Comparison of ENCODE assay signal across 9 mouse cellular contexts in genomic region chr1:182237386-182237785, GRCm38 (mm10). TPM values are rescaled to one million over a fixed set of nuclear protein-coding genes. Genes with fewer than 3 reads are reported as not detected.
DNase-seq lines count a peak whose midpoint lies in the region; ATAC-seq and TF ChIP-seq lines count a peak whose summit lies in the region.
"Had no signal": no experiment of that assay in that cellular context is flagged by ENCODE, and none has a peak within 500 bp of the region (broad histone marks: within the 10 kb centered on the region; RNA-seq: fewer than 3 reads in every experiment).

No protein-coding gene starts in this region.

- H3K27me3 ChIP-seq in lung, embryonic 14.5 days (ENCODE audit: insufficient read depth, low read length), result no peaks in the 10 kb centered on the region
- H3K27me3 ChIP-seq: neural tube, embryonic 13.5 days had no signal

- no peaks in the 10 kb centered on the region for H3K4me1 ChIP-seq in lung, embryonic 14.5 days (ENCODE audit: insufficient read depth)
- H3K4me1 ChIP-seq: neural tube, embryonic 13.5 days had no signal

- WGBS in lung, embryonic 14.5 days, result 63% methylated on average over 1 of the region's 1 CpGs

- intact Hi-C loops in left cerebral cortex, postnatal 14 days (cut with DNase I), result no loop called here
- intact Hi-C loops in left cerebral cortex, postnatal 36 days (cut with DNase I), result no loop called here

- TF ChIP-seq POLR2A in brain, embryonic 14.5 days (IDR thresholded peaks at IDR 0.05; ENCODE audit: borderline replicate concordance, extremely low read depth, insufficient read depth, insufficient read length, poor library complexity, severe bottlenecking), result no peak

- H3K4me2 ChIP-seq in lung, embryonic 14.5 days, result no peak overlapping the region
- H3K4me2 ChIP-seq: neural tube, embryonic 13.5 days had no signal

- TF ChIP-seq CTCF in brain, embryonic 14.5 days (IDR thresholded peaks at IDR 0.05; ENCODE audit: borderline replicate concordance, extremely low read depth, insufficient read depth, insufficient read length), result no peak
- TF ChIP-seq CTCF in lung, embryonic 14.5 days (IDR thresholded peaks at IDR 0.05; ENCODE audit: low read depth), result no peak

- no peaks in the 10 kb centered on the region for H3K9me3 ChIP-seq in lung, embryonic 14.5 days (ENCODE audit: low read depth, low read length)
- H3K9me3 ChIP-seq: neural tube, embryonic 13.5 days had no signal

- no peak overlapping the region for H3K27ac ChIP-seq in lung, embryonic 14.5 days (ENCODE audit: low read depth)
- H3K27ac ChIP-seq: neural tube, embryonic 13.5 days had no signal

- peak; percentile 73 for DNase-seq in adrenal gland, postnatal 10 days
- DNase-seq in adrenal gland, postnatal 4 days (ENCODE audit: low spot score in 2 of 2), result no peak
- DNase-seq in left cerebral cortex, postnatal 14 days (ENCODE audit: low spot score in 2 of 2), result peak; percentile 7 to 39
- no peak for DNase-seq in left cerebral cortex, postnatal 36 days (ENCODE audit: low spot score in 2 of 2)
- DNase-seq in brain, embryonic 14.5 days (ENCODE audit: low read depth), result peak; percentile 84
- peak; percentile 69 for DNase-seq in lung, embryonic 14.5 days
- no peak for DNase-seq in urinary bladder, postnatal 4 days (ENCODE audit: low spot score in 2 of 2)
- DNase-seq in kidney, adult 9 months, result no peak

- H3K9ac ChIP-seq in lung, embryonic 14.5 days, result no peak overlapping the region
- H3K9ac ChIP-seq: neural tube, embryonic 13.5 days had no signal

- no peaks in the 10 kb centered on the region for H3K36me3 ChIP-seq in lung, embryonic 14.5 days (ENCODE audit: insufficient read depth)
- H3K36me3 ChIP-seq: neural tube, embryonic 13.5 days had no signal

- no peak for ATAC-seq in lung, embryonic 14.5 days (ENCODE audit: insufficient read depth)

- H3K4me3 ChIP-seq in lung, embryonic 14.5 days (ENCODE audit: low read depth, low read length), result no peak overlapping the region
- H3K4me3 ChIP-seq: neural tube, embryonic 13.5 days had no signal

RNA-seq across cellular contexts. Expression of gene Degs1, which starts 45.2 kb away (rescaled TPM):
- 10 to 100 TPM; 81.0 to 81.3 TPM for total RNA-seq in adrenal gland, postnatal 10 days (2021)
- 10 to 100 TPM; 88.7 to 90.2 TPM for total RNA-seq in adrenal gland, postnatal 4 days (2021)
- total RNA-seq in left cerebral cortex, postnatal 14 days (2021), result 10 to 100 TPM; 68.5 to 75.1 TPM
- total RNA-seq in left cerebral cortex, postnatal 36 days (2021), result 10 to 100 TPM; 76.0 to 80.8 TPM
- 30.3 and 38.9 TPM in 2 replicates for polyA plus RNA-seq in brain, embryonic 14.5 days (2012; rRNA removed)
- 131 and 141 TPM in 2 replicates for polyA plus RNA-seq in lung, embryonic 14.5 days (2014; fragmentation: Nextera tagmentation; extraction: Ambion mirVana)

Comparison
In these comparisons a context has a peak if more than half of its experiments do, and no peak if none do; other contexts are left out.
1. DNase-seq: peak in adrenal gland, postnatal 10 days (single experiment), left cerebral cortex, postnatal 14 days (2 of 2), brain, embryonic 14.5 days (single experiment) and lung, embryonic 14.5 days (single experiment); none in adrenal gland, postnatal 4 days (0 of 2), left cerebral cortex, postnatal 36 days (0 of 2), urinary bladder, postnatal 4 days (0 of 2) and kidney, adult 9 months (single experiment).